Mouse (Mus musculus) embryonic fibroblast, embryonic 13.5 days (primary cell): Measurements from ENCODE around the gene Ptbp1.

ENCODE experiments used
- CTCF ChIP-seq: IDR thresholded peaks from 2 replicates; pipeline ENCODE4 v1.5.1; 2011; ENCODE audit warnings: mild to moderate bottlenecking, control low read depth, low read length, moderate library complexity, borderline replicate concordance; ENCODE audit not compliant: insufficient read depth
- POLR2A ChIP-seq: IDR thresholded peaks from 2 replicates; pipeline ENCODE4 v1.6.1; 2011; ENCODE audit warnings: low read depth, mild to moderate bottlenecking, control low read depth, low read length, moderate library complexity

DNA sequence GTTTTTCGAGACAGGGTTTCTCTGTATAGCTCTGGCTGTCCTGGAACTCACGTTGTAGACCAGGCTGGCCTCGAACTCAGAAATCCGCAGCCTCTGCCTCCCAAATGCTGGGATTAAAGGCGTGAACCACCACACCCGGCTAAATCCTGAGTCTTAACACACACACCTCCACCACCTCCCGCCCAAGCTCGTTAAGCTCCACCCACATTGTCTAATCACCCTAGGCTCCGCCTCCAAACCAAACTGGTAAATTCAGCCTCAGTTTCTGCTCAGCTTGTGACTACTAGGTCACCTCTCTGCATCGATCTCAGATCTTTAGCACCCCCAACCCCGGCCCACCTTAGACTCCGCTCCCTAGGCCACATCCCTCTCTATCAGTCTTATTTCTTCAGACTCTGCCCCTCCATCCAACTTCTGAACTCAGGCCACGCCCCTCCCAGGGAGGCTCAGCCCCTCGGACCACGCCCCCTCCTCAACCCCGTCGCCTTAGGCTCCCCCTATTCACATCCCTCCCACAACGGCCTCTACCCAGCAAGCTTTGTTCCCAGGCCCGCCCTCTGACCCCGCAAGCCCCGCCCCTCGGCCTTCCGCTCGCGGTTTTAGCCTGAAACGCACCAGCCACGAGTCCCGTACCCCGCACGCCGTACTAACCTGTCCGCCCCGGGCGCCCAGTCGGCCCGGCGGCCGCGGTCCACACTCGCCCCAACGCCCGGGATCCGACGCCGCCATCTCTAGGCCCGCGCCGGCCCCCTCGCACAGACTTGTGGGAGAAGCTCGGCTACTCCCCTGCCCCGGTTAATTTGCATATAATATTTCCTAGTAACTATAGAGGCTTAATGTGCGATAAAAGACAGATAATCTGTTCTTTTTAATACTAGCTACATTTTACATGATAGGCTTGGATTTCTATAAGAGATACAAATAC is 54.2 kb downstream of the Ptbp1 start, which contains the start of gene Med16:
- TF ChIP-seq POLR2A, result no peak
- TF ChIP-seq CTCF, result no peak
